9 mouse cellular contexts compared by ENCODE assay signal in the genomic region with DNA sequence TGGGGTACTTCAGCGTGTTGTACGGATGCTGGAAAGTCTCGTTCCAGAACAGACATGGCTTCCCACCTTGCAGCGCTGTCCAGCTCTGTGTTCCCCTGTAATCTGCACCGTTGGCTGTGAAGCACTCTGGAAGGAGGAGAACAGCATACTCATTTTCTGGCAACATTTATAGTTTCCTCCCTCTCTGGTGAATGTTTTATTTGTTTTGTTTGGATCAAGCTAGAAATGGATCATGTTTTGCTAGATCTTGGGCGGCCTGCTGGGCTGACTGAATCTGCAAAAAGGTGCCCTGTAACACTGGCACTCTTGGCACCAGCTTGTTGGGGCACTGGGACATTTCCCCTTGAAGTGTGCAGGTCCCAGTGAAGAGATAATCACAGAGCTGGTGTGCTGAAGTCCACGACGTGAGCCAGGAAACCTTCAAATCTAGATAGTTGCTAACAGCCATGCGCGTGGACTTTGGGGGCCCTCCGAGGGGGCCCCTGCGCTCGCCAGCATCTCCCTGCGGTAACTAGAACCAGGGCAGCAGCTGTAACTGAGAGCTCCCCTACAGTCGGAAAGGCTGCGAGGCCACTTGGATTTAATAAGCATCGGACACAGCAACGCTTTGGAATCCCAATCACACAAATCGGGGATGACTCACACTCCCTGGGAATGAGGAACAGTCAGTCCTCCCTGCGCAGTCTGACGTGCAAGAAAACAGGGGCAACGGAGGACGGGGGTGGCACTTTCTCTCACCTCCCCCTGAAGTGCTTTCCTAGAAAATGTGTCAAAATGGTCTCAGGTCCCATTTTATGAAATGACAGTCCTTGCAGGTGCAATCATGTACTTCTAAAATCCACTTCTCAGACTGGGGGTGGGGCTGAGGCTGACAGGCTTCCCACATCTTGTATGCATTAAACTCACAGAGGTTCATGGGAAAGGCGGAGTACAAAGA. TPM values are rescaled to one million over a fixed set of nuclear protein-coding genes. Genes with fewer than 3 reads are reported as not detected.
DNase-seq lines count a peak whose midpoint lies in the region; ATAC-seq and TF ChIP-seq lines count a peak whose summit lies in the region.
"Had no signal": no experiment of that assay in that cellular context is flagged by ENCODE, and none has a peak within 500 bp of the region (broad histone marks: within the 10 kb centered on the region; RNA-seq: fewer than 3 reads in every experiment).

No protein-coding gene starts in this region.

- H3K27me3 ChIP-seq in embryonic facial prominence, embryonic 10.5 days (replicated peaks; ENCODE audit: low read depth, poor library complexity, severe bottlenecking): no peaks in the 10 kb centered on the region
- no peaks in the 10 kb centered on the region for H3K27me3 ChIP-seq in intestine, embryonic 14.5 days (replicated peaks; ENCODE audit: control insufficient read depth, insufficient read depth, low read length)
- H3K27me3 ChIP-seq: liver, embryonic 15.5 days had no signal

- H3K36me3 ChIP-seq in embryonic facial prominence, embryonic 10.5 days (replicated peaks): peaks cover 18% of the 10 kb centered on the region
- peaks cover 6% of the 10 kb centered on the region for H3K36me3 ChIP-seq in intestine, embryonic 14.5 days (ENCODE audit: control insufficient read depth, insufficient read depth, low read length)
- H3K36me3 ChIP-seq: liver, embryonic 15.5 days had no signal

- WGBS in embryonic facial prominence, embryonic 10.5 days: 57% methylated on average over 24 of the region's 24 CpGs
- WGBS in intestine, embryonic 14.5 days: 50% methylated on average over 24 of the region's 24 CpGs
- WGBS in olfactory bulb, adult 2 months: 21% methylated on average over 24 of the region's 24 CpGs

- DNase-seq in Muller cell, postnatal 12 days (ENCODE audit: inconsistent ontology term): peak; percentile 87
- peak; percentile 54 for DNase-seq in embryonic facial prominence, embryonic 10.5 days (ENCODE audit: low spot score)
- DNase-seq in gastrocnemius, postnatal 25 days: peak; percentile 69
- no peak for DNase-seq in intestine, embryonic 14.5 days (ENCODE audit: low spot score)
- DNase-seq in left cerebral cortex, adult 2 months (ENCODE audit: extremely low spot score in 1 of 2, low spot score in 2 of 2): peak; percentile 63 to 70
- DNase-seq in spleen, adult 18-20 months: no peak
- DNase-seq in embryo, embryonic 9.5 days (ENCODE audit: extremely low spot score): no peak

- H3K27ac ChIP-seq in embryonic facial prominence, embryonic 10.5 days (replicated peaks): peak overlapping the region; percentile 81
- H3K27ac ChIP-seq in intestine, embryonic 14.5 days (ENCODE audit: low read depth): 0 out of 2 replicates have a peak overlapping the region, but pooled peaks have one; percentile 29
- H3K27ac ChIP-seq in left cerebral cortex, adult 2 months: peak overlapping the region; percentile 91
- H3K27ac ChIP-seq in olfactory bulb, adult 2 months (ENCODE audit: insufficient read depth, low read depth, low read length): peak overlapping the region; percentile 54
- H3K27ac ChIP-seq: liver, embryonic 15.5 days had no signal

- no peak overlapping the region for H3K9ac ChIP-seq in intestine, embryonic 14.5 days (ENCODE audit: low read length)
- H3K9ac ChIP-seq: liver, embryonic 15.5 days had no signal

- H3K4me1 ChIP-seq in embryonic facial prominence, embryonic 10.5 days: peaks cover 59% of the 10 kb centered on the region
- peaks cover 42% of the 10 kb centered on the region for H3K4me1 ChIP-seq in intestine, embryonic 14.5 days (replicated peaks; ENCODE audit: control insufficient read depth, insufficient read depth, low read length)
- peaks cover 12% of the 10 kb centered on the region for H3K4me1 ChIP-seq in olfactory bulb, adult 2 months (ENCODE audit: control insufficient read depth, insufficient read depth, low read length)

- no peaks in the 10 kb centered on the region for H3K9me3 ChIP-seq in embryonic facial prominence, embryonic 10.5 days
- no peaks in the 10 kb centered on the region for H3K9me3 ChIP-seq in intestine, embryonic 14.5 days (ENCODE audit: control insufficient read depth, low read length)
- H3K9me3 ChIP-seq: liver, embryonic 15.5 days had no signal

- intact Hi-C loops in left cerebral cortex, adult 2 months (cut with DNase I): loop anchor here (1.0 kb wide), 2 partner anchors 17 to 79 kb away; a partner anchor contains a TSS

- TF ChIP-seq CTCF in left cerebral cortex, adult 2 months (IDR thresholded peaks at IDR 0.05): no peak; the same call in 1 of the 2 replicates
- no peak for TF ChIP-seq CTCF in olfactory bulb, adult 2 months (IDR thresholded peaks at IDR 0.05; ENCODE audit: insufficient read depth, low read depth, low read length)

- H3K4me3 ChIP-seq in embryonic facial prominence, embryonic 10.5 days: peak overlapping the region; percentile 16; the same call in 1 of the 2 replicates
- no peak overlapping the region for H3K4me3 ChIP-seq in intestine, embryonic 14.5 days (ENCODE audit: low read depth, low read length)
- H3K4me3 ChIP-seq in left cerebral cortex, adult 2 months: peak overlapping the region; percentile 26
- peak overlapping the region; percentile 28 for H3K4me3 ChIP-seq in olfactory bulb, adult 2 months (ENCODE audit: insufficient read depth, low read depth, low read length)
- H3K4me3 ChIP-seq: liver, embryonic 15.5 days had no signal

- TF ChIP-seq POLR2A in olfactory bulb, adult 2 months (IDR thresholded peaks at IDR 0.05; ENCODE audit: insufficient read depth, low read depth, low read length): no peak

- no peak for ATAC-seq in intestine, embryonic 14.5 days (replicated peaks; ENCODE audit: low FRiP score, low TSS enrichment, low read depth)

- H3K4me2 ChIP-seq in intestine, embryonic 14.5 days (ENCODE audit: low read length): peak overlapping the region; percentile 25
- H3K4me2 ChIP-seq: liver, embryonic 15.5 days had no signal

RNA-seq across cellular contexts. Expression of a gene that starts 17.3 kb away (rescaled TPM):
- polyA plus RNA-seq in embryonic facial prominence, embryonic 10.5 days (2016; fragmentation: Nextera tagmentation; extraction: Ambion mirVana): 16.5 and 17.3 TPM in 2 replicates
- total RNA-seq in gastrocnemius, postnatal 25 days (2021): 10 to 100 TPM; 35.0 to 47.6 TPM
- polyA plus RNA-seq in intestine, embryonic 14.5 days (2014; fragmentation: Nextera tagmentation; extraction: Ambion mirVana): 9.8 and 11.8 TPM in 2 replicates
- 10 to 100 TPM; 14.8 to 15.4 TPM for total RNA-seq in left cerebral cortex, adult 2 months (2021)
- 126 TPM in 1 of 2 replicates, not detected in the other for polyA plus RNA-seq in olfactory bulb, adult 2 months (2012; ENCODE audit: insufficient read depth, insufficient read length, low replicate concordance, missing spikeins)

Comparison
In these comparisons a context has a peak if more than half of its experiments do, and no peak if none do; other contexts are left out.
1. DNase-seq: peak in Muller cell, postnatal 12 days (single experiment), embryonic facial prominence, embryonic 10.5 days (single experiment), gastrocnemius, postnatal 25 days (single experiment) and left cerebral cortex, adult 2 months (2 of 2); none in intestine, embryonic 14.5 days (single experiment), spleen, adult 18-20 months (0 of 2) and embryo, embryonic 9.5 days (single experiment).
2. H3K27ac ChIP-seq: peak in every context shown above with its lines; median percentile 91 in left cerebral cortex, adult 2 months; 81 in embryonic facial prominence, embryonic 10.5 days; 54 in olfactory bulb, adult 2 months; 29 in intestine, embryonic 14.5 days.